Mouse (Mus musculus): Measurements from ENCODE around the gene Tex46.

- no peak for TF ChIP-seq POLR2A (IDR thresholded peaks at IDR 0.05; ENCODE audit: extremely low read depth, insufficient read depth, low read length)
- no peak for TF ChIP-seq CTCF (IDR thresholded peaks at IDR 0.05; ENCODE audit: low read depth, low read length)
These were observed 9.7 kb upstream of the Tex46 start for GRCm38 (mm10) chr4:136600536-136600935.

All from liver, adult 2 months (tissue).